Mouse (Mus musculus) brown adipose tissue, adult 24 weeks (tissue): ENCODE data around the gene Crisp2. TPM values are rescaled to one million over a fixed set of nuclear protein-coding genes. Genes with fewer than 3 reads are reported as not detected.

Experiments used
- H3K27ac ChIP-seq: fragments of 200-500 bp; replicated peaks from 2 replicates; pipeline ENCODE4 v1.5.1; 2012; ENCODE audit warnings: low read depth, mild to moderate bottlenecking, low read length
- H3K4me1 ChIP-seq: fragments of 200-500 bp; 2 replicates; pipeline ENCODE4 v1.6.1; 2012; ENCODE audit warnings: low read length, mixed read lengths; ENCODE audit not compliant: control insufficient read depth, insufficient read depth, insufficient read length
- H3K4me3 ChIP-seq: fragments of 200-500 bp; 2 replicates; pipeline ENCODE4 v1.5.1; 2012; ENCODE audit warnings: low read depth, mild to moderate bottlenecking, low read length, moderate library complexity; ENCODE audit not compliant: insufficient read depth
- polyA plus RNA-seq: library from polyadenylated mRNA; stranded (reverse); fragments of >200 nt; gene quantifications from 2 replicates; pipeline ENCODE4 v1.2.4, GENCODE M21; 2012; ENCODE audit not compliant: missing spikeins, insufficient read depth, insufficient read length

The Crisp2 gene
- not detected in 2 replicates for polyA plus RNA-seq

DNA sequence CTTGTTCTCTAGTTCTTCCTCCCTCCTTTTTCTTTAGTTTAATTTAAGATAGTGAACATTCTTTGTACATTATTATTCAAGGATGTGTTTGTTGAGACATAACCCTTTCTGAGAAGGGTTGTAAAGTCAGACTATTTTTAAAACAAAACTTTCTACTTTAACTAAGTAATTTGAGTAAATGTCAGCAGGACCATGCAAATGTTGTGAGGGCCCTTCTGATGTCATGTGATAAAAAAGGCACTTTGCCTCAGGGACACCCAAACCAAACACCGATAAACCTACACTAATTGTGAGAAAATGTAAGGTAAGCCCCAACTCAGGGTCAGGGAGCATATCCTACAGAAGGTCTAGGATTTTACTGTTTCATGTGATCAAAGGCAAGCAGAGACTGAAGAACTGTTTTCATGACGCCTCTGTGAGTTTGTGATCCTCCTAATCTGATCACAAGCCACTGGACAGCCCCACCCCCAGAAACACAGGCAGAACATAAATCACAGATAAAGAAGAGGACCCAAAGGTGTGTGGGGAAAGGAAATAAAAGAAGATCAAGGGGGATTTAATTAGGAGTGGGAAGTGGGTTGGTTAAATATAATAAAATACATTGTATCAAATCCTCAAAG is at the start of gene Crisp2:
Crisp2 (minus strand) TSS at position 51 of the 620 bp plus-strand sequence.
- H3K27ac ChIP-seq, result no peak within 1 kb of the TSS
- H3K4me1 ChIP-seq, result no peaks in the 10 kb centered on the region
- H3K4me3 ChIP-seq, result no peak within 1 kb of the TSS

DNA sequence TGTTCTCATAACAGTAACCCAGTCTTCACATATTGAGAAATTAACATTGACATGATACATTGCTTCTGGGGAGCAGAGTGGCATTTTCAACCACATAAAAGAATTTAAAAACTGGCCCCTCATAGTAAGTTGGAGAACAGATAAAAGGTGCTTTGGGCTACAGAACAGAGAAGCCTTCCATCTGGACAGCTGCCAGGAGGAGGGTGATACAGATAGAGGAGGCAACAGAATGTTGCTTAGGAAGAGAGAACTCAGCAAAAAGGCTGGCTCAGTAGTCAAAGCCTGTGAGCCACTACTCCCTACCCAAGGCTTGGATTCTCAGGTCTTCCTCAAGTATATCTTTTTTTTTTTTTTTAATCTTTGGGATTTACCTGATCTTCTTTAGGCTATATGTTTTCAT is 48.3 kb upstream of the Crisp2 start:
- no peak overlapping the region for H3K27ac ChIP-seq
- no peak overlapping the region for H3K4me3 ChIP-seq
- H3K4me1 ChIP-seq, result no peaks in the 10 kb centered on the region

DNA sequence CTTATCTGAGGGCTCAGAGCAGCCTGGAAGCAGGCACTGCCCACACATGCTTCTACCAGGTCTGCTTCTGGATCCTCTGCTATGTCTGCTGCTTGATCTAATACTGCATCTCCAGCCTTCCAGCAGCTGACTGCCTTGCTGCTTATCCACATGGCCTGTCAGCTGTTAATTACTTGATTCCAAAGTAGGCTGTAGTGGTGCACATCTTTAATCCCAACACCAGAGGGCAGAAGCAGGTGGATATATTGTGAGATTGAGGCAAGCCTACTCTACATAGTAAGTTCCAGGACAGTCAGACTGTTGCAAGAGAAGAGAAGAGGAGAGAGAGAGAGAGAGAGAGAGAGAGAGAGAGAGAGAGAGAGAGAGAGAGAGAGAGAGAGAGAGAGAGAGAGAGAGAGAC is 30.5 kb upstream of the Crisp2 start:
- H3K27ac ChIP-seq, result no peak overlapping the region
- no peaks in the 10 kb centered on the region for H3K4me1 ChIP-seq

DNA sequence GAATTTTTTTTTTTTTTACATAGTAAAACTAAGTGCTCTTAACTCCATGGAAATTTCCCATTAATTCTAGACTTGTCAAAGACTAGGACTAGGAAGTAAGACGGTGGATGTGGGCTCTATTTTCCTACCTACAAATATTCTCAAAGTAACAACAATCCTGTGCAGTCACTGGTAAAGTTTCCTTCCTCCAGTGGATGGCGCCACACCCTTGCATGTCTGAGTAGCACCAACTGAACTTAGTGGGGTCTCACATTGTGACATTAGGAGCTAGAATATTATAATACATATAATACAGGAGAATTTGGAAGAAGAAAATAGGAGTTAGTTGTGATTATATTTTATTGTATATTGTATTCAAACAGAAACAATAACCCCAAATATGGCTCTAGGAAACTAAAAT is 25.1 kb upstream of the Crisp2 start:
- Histone ChIP-seq H3K4me1 (no peaks in the 10 kb centered on the region), H3K4me3 (no peak overlapping the region), H3K27ac (no peak overlapping the region)

More for the DNA sequence above, 30.5 kb upstream of the Crisp2 start:
- H3K4me3 ChIP-seq, result no peak overlapping the region

DNA sequence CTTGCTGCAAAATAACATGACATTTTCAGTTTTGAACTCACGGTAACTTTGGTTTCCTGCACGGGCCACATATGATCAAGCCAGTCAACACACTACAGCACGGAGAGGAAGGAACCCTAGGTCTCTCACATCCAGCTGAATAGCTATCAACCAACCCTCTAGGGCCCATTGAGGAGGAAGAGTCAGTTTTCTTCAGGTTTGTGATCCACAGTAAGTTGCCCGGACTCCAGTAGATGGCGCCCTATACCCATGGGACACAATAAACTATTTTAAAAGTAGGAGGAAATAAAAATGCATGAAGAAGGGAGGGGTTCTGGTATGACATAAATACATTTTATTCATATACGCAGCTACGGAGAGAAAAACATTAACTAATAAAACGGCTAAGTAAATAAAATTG is 17.7 kb upstream of the Crisp2 start:
- no peak overlapping the region for H3K4me3 ChIP-seq
- H3K27ac ChIP-seq, result no peak overlapping the region
- H3K4me1 ChIP-seq, result no peaks in the 10 kb centered on the region

DNA sequence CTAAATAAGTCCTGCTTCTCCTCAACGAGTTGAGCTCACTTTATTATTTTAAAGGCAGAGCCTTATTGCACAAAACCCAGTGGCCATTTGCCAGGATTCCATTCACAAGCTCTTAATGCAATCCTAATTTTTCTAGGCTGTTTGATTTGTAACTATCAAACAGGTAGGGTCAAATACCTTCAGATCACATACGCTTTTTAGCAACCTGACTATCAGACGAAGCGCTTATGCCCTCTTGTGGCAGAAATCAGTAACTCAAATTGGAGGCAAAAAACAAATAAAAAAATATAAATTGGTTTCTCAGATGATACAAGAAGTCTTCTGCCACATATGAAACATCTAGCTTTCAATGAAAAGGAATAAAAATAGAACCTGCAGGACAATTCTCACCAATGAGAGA is 17.0 kb upstream of the Crisp2 start:
- Histone ChIP-seq H3K27ac (no peak overlapping the region), H3K4me1 (no peaks in the 10 kb centered on the region)

DNA sequence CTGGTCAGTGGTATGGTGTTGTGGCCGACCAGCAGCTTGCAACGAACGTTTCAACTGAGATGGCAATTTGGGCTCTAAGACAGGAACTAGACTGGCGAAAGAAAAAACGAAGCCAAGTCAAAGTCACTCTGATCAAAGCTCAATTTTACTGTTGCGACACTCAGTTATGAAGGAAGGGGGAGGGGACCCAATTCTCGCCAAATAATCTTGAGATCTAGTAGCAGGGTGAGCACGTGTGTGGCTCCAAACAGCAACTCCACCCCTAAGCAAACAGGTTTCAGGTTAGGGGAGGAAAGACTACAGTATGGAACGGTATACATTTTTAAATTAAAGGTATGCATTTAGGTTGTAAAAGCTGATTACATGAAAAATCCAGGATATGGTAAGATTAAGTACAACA is 14.7 kb upstream of the Crisp2 start:
- Histone ChIP-seq H3K4me3 (no peak overlapping the region), H3K4me1 (no peaks in the 10 kb centered on the region), H3K27ac (no peak overlapping the region)

More for the DNA sequence above, 17.0 kb upstream of the Crisp2 start:
- H3K4me3 ChIP-seq, result no peak overlapping the region

DNA sequence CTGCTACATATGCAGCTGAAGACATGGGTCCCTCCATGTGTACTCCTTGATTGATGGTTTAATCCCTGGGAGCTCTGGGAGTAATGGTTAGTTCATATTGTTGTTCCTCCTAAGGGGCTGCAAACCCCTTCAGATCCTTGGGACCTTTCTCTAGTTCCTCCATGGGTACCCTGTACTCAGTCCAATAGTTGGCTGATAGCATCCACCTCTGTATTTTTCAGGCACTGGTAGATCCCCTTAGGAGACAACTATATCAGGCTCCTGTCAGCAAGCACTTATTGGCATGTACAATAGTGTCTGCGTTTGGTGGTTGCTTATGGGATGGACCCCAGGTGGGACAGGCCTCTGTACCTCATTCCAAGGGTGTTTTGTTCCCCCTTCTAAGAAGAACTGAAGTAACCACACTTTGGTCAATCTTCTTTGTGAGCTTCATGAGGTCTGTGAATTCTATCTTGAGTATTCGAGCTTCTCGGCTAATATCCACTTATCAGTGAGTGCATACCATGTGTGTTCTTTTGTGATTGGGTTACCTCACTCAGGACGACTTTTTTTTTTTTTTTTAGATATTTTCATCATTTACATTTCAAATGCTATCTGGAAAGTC is 10.6 kb upstream of the Crisp2 start:
- H3K4me3 ChIP-seq, result no peak overlapping the region
- no peaks in the 10 kb centered on the region for H3K4me1 ChIP-seq
- H3K27ac ChIP-seq, result no peak overlapping the region

DNA sequence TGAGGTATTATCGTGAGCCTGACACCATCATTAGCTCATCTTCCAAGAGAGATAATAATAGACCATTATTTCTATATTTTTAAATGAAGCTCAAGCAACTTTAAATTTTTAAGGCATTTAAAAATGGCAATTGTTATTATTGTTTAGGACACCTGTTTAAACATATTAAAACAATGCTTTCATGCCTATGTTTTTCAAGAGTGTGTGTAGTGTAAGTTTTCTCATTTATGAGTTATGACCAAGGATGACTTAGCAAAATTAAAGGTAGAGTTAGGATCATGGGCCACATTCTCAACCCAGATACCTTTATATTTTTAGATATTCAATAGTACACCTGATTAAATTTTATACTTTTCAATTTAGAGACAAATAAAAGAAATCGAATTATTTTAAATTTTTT is 5.5 kb upstream of the Crisp2 start:
- no peak overlapping the region for H3K27ac ChIP-seq
- no peak overlapping the region for H3K4me3 ChIP-seq
- no peaks in the 10 kb centered on the region for H3K4me1 ChIP-seq

DNA sequence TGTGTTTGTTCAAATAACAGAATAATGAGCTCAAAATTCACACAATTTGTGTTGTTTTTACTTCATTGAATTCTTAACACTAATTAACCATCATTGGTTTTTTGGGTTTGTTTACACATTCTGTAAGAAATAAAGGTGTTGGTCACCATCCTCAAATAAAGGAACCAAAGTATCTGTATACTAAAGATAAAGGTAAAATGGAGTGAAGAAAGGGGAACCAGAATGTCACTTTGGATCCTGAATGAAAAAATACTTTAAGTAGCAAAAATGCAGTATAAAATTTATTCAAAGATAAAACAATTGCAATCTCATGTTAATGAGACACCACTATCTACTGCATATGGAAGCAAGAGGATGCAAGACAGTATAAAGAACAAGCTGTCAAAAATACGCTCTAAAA is 4.8 kb upstream of the Crisp2 start:
- Histone ChIP-seq H3K4me1 (no peaks in the 10 kb centered on the region), H3K4me3 (no peak overlapping the region), H3K27ac (no peak overlapping the region)

DNA sequence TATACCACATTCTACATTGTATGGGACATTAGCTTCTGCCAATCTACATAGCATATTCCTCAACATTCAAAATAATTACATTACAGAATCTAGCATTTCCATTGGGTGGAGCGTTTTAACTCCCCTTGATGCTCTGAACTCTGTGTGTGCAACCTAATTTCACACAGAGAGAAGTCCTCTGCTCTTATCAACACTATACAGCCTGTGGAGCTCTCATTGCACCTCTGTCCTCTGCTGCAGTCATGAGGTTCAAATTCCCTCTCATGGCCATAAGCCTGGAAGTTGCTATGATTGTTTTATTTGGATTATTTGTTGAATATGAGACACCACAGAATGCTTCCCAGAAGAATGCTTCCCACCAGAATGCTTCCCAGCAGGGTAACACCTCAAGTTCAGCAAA is 4.1 kb upstream of the Crisp2 start, which contains the start of gene Rhag:
Rhag (plus strand) TSS at position 193 of the 400 bp plus-strand sequence.
- H3K27ac ChIP-seq, result no peak within 1 kb of the TSS

DNA sequence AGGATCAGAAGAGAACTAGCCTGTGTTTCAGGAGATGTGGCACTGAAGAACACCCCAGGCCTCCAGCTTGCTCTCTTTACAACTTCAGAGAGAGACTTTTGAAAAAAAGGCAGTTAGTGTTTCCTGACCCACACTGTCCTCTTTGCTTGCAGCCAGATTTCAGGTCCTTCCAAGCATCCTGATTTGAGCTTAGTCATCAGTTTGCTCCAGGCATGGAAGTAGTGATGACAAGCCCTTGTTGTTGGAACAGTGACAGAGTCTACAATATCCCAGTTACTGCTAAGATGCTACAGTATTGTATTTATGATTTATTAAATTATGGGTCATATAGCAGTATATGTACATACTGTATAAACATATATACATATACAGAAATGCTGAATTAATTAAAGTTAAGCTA is 1.3 kb upstream of the Crisp2 start:
- Histone ChIP-seq H3K4me3 (no peak overlapping the region), H3K4me1 (no peaks in the 10 kb centered on the region), H3K27ac (no peak overlapping the region)

More for the DNA sequence above, 4.1 kb upstream of the Crisp2 start, which contains the start of gene Rhag:
- no peaks in the 10 kb centered on the region for H3K4me1 ChIP-seq
- no peak within 1 kb of the TSS for H3K4me3 ChIP-seq

DNA sequence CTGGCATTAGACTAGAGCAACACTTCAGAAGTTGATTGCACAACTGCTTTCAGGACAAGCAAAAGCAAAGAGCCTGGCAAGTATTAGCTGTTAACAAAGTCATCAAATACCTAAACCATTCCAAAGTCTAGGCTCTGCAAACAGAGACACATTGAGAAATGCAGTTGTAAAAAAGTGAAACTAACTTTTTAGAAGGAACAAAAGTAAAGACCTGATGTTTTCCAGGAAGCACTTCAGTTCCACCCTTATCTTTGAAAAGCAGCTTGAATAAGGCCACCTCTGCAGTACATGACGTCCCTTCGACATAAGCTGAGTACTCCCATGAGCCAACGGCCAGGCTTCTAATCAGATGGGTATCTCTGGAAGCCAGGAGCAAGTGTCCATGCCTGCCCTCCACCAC is 253 bp downstream of the Crisp2 start:
- H3K27ac ChIP-seq, result no peak overlapping the region

DNA sequence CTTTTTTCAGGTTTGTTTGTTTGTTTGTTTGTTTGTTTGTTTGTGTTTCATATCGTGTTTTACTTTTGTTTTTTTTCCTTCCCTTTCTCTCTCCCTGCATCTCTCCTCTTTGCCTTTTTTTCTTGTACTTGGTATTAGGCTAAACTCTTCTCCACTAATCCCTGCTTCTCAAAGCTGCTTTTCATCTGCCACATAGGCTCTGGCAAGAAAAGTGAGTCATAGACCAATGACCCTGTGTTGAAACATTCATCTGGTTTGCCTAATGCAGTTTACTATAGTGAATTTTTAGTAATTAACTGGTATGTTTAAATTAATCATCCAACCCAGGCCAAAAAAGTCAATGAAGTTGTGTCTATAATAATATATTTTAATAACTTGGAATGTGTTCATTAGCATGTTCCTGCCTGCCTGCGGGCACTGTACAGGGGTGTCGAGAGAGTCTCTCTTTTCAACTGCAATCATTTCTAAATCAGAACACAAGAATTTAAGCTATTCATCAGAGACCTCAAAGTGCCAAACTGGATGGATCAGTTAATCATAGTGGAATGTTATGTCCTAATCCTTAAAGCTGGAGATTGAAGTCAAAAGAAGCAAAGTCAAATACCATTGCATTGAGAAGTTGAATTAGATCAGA is 4.0 kb downstream of the Crisp2 start:
- Histone ChIP-seq H3K4me1 (no peaks in the 10 kb centered on the region), H3K27ac (no peak overlapping the region), H3K4me3 (no peak overlapping the region)

More for the DNA sequence above, 253 bp downstream of the Crisp2 start:
- Histone ChIP-seq H3K4me1 (no peaks in the 10 kb centered on the region), H3K4me3 (no peak overlapping the region)

DNA sequence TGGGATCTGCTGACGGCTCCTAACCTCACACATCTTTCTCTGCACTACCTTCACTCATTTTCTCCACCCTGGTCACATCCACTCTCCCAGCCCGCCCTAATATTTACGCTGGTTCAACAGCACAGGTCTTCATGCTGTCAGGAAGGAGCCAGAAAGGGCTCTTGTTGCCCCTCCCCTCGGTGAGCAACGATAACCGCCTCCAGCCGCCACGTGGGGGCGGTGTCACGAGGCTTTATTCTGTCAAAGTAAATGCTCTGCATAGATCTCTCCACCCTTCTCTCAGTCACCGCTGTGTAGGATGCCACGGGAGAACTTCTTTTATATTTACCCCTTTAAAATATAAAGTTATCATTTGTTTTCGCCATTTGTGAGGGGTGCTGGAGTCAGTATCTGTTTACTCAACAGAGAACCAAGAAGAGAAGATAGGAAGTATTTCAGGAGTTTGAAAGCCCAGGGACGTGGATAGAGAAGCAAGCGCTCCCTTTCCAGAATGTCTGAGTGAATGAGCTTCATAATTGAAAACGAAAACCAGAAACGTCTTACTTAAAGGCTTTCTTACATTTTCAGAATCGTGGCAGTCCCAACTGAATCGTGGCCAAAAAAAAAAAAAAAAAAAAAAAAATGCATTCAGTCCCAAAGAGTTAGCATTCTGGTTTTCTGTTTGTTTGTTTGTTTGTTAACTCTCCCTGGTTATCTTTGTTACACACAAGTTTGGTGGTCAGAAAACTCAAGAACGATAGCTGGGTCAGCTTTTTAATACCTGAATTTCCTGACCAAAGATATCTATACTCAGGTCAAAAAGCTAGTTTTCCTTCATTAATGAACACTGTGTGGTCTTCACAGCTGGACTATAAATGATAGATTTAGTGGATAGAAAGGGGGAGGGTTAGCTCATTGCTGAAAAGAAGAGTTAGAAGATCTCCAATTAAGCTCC is 12.6 kb downstream of the Crisp2 start:
- H3K27ac ChIP-seq, result no peak overlapping the region
- H3K4me1 ChIP-seq, result no peaks in the 10 kb centered on the region
- no peak overlapping the region for H3K4me3 ChIP-seq
